Mouse (Mus musculus) liver, postnatal 0 days (tissue): ENCODE data around the gene Nog. TPM values are rescaled to one million over a fixed set of nuclear protein-coding genes. Genes with fewer than 3 reads are reported as not detected.
A peak's percentile ranks its signal among the peaks of the same experiment; 100 is the strongest.

Experiments used
- ATAC-seq: fragments of 200-750 bp; cut with Nextera tagmentation; 2 replicates; pipeline ENCODE4 v1.8.0; 2017; ENCODE audit warnings: mild to moderate bottlenecking, moderate library complexity
- DNase-seq: peaks from one replicate; pipeline ENCODE4 v3.0.0-alpha.2; 2016
- H3K27ac ChIP-seq: fragments of 300-500 bp; sonication (generic); 2 replicates; pipeline ENCODE4 v1.5.1; 2014; ENCODE audit warnings: antibody characterized with exemption, moderate library complexity, mild to moderate bottlenecking, low read depth
- H3K27me3 ChIP-seq: fragments of 300-500 bp; sonication (generic); 2 replicates; pipeline ENCODE4 v1.6.1; 2014; ENCODE audit warnings: low read length, control low read depth, mixed read lengths; ENCODE audit not compliant: insufficient read depth
- H3K36me3 ChIP-seq: fragments of 300-500 bp; sonication (generic); replicated peaks from 2 replicates; pipeline ENCODE4 v1.6.1; 2014; ENCODE audit warnings: mild to moderate bottlenecking, control low read depth, low read length, moderate library complexity, mixed read lengths; ENCODE audit not compliant: insufficient read depth
- H3K4me1 ChIP-seq: fragments of 300-500 bp; sonication (generic); 2 replicates; pipeline ENCODE4 v1.6.1; 2014; ENCODE audit warnings: antibody characterized with exemption, mild to moderate bottlenecking, control low read depth; ENCODE audit not compliant: insufficient read depth
- H3K4me2 ChIP-seq: fragments of 300-500 bp; sonication (generic); 2 replicates; pipeline ENCODE4 v1.6.1; 2014; ENCODE audit warnings: low read depth, mild to moderate bottlenecking, low read length, moderate library complexity, mixed read lengths
- H3K4me3 ChIP-seq: fragments of 300-500 bp; sonication (generic); 2 replicates; pipeline ENCODE4 v1.5.1; 2014; ENCODE audit warnings: low read depth, low read length
- H3K9ac ChIP-seq: fragments of 300-500 bp; sonication (generic); replicated peaks from 2 replicates; pipeline ENCODE4 v1.6.1; 2014; ENCODE audit warnings: mild to moderate bottlenecking, moderate library complexity
- H3K9me3 ChIP-seq: fragments of 300-500 bp; sonication (generic); 2 replicates; pipeline ENCODE4 v1.6.1; 2016; ENCODE audit warnings: mild to moderate bottlenecking, control low read depth, low read length, mixed read lengths
- CTCF ChIP-seq: sonication (generic); IDR thresholded peaks from 2 replicates; pipeline ENCODE4 v1.5.1; 2016; ENCODE audit warnings: antibody characterized with exemption, low read depth
- EP300 ChIP-seq: IDR thresholded peaks from 2 replicates; pipeline ENCODE4 v1.6.1; 2016; ENCODE audit warnings: antibody characterized with exemption, low read depth, mild to moderate bottlenecking
- WGBS: fragments of 180-500 bp; shearing (Covaris S2); extraction: QIAGEN DNeasy Blood & Tissue Kit; methylation state at CpG from one replicate; pipeline ENCODE4 v1.1.7; 2014; ENCODE audit not compliant: insufficient replicate concordance; 5-methylcytosine and 5-hydroxymethylcytosine counted together
- polyA plus RNA-seq: library from polyadenylated mRNA; unstranded; fragments of >200 nt; fragmentation: Nextera tagmentation; extraction: Ambion mirVana; gene quantifications from 2 replicates; pipeline ENCODE4 v1.2.1, GENCODE M21; 2015

Nog gene
- polyA plus RNA-seq = not detected in 2 replicates

- Histone ChIP-seq H3K4me2 (peak within 1 kb of the TSS; percentile 66), H3K27ac (no peak within 1 kb of the TSS), H3K9ac (no peak within 1 kb of the TSS), H3K4me1 (peaks cover 12% of the 10 kb centered on the region), H3K27me3 (peaks cover 72% of the 10 kb centered on the region), H3K36me3 (no peaks in the 10 kb centered on the region), H3K9me3 (no peaks in the 10 kb centered on the region), H3K4me3 (peak within 1 kb of the TSS; percentile 42)
- TF ChIP-seq EP300 (no peak), CTCF (no peak)
- WGBS = 3% methylated on average over 77 of the region's 97 CpGs
- ATAC-seq (no peak), DNase-seq (peak; percentile 29)
These were observed at the start of gene Nog for GRCm38 (mm10) chr11:89302056-89302815. Gene Nog (minus strand): TSS chr11:89302332.

GRCm38 (mm10) chr11:89340238-89340637, 38.1 kb upstream of the Nog start:
- Histone ChIP-seq H3K4me1 (no peaks in the 10 kb centered on the region), H3K9ac (no peak overlapping the region), H3K27ac (no peak overlapping the region), H3K4me2 (no peak overlapping the region), H3K27me3 (no peaks in the 10 kb centered on the region), H3K36me3 (no peaks in the 10 kb centered on the region), H3K4me3 (no peak overlapping the region), H3K9me3 (no peaks in the 10 kb centered on the region)
- DNase-seq = no peak
- no peak for ATAC-seq
- WGBS = 58% methylated on average over 12 of the region's 12 CpGs
- TF ChIP-seq EP300 (no peak), CTCF (no peak)

GRCm38 (mm10) chr11:89339783-89340182, 37.7 kb upstream of the Nog start:
- TF ChIP-seq CTCF = no peak
- no peak for TF ChIP-seq EP300
- Histone ChIP-seq H3K9ac (no peak overlapping the region), H3K36me3 (no peaks in the 10 kb centered on the region), H3K27ac (no peak overlapping the region), H3K9me3 (no peaks in the 10 kb centered on the region), H3K4me3 (no peak overlapping the region), H3K4me1 (no peaks in the 10 kb centered on the region), H3K27me3 (no peaks in the 10 kb centered on the region), H3K4me2 (no peak overlapping the region)
- ATAC-seq (no peak), DNase-seq (no peak)
- 80% methylated on average over 8 of the region's 8 CpGs for WGBS

GRCm38 (mm10) chr11:89337910-89338309, 35.8 kb upstream of the Nog start:
- no peaks in the 10 kb centered on the region for H3K27me3 ChIP-seq
- H3K36me3 ChIP-seq = no peaks in the 10 kb centered on the region
- no peak overlapping the region for H3K4me3 ChIP-seq
- no peak for TF ChIP-seq CTCF
- no peak; the same call in 1 of the 2 replicates for TF ChIP-seq EP300
- no peak overlapping the region for H3K27ac ChIP-seq
- no peak overlapping the region for H3K4me2 ChIP-seq
- H3K4me1 ChIP-seq = no peaks in the 10 kb centered on the region
- no peak for DNase-seq
- no peak overlapping the region for H3K9ac ChIP-seq
- no peaks in the 10 kb centered on the region for H3K9me3 ChIP-seq
- ATAC-seq = peak; percentile 29; the same call in 1 of the 2 replicates

GRCm38 (mm10) chr11:89327089-89327881, 25.2 kb upstream of the Nog start:
- Histone ChIP-seq H3K4me3 (no peak overlapping the region), H3K36me3 (no peaks in the 10 kb centered on the region), H3K4me1 (no peaks in the 10 kb centered on the region), H3K9me3 (no peaks in the 10 kb centered on the region), H3K4me2 (no peak overlapping the region), H3K9ac (no peak overlapping the region), H3K27ac (no peak overlapping the region), H3K27me3 (no peaks in the 10 kb centered on the region)
- WGBS = 39% methylated on average over 11 of the region's 11 CpGs
- no peak for ATAC-seq
- no peak for TF ChIP-seq EP300
- TF ChIP-seq CTCF = no peak
- DNase-seq = no peak

GRCm38 (mm10) chr11:89321775-89322174, 19.6 kb upstream of the Nog start:
- DNase-seq = no peak
- Histone ChIP-seq H3K4me2 (no peak overlapping the region), H3K36me3 (no peaks in the 10 kb centered on the region), H3K4me3 (no peak overlapping the region), H3K4me1 (no peaks in the 10 kb centered on the region), H3K9me3 (no peaks in the 10 kb centered on the region), H3K27me3 (no peaks in the 10 kb centered on the region), H3K9ac (no peak overlapping the region), H3K27ac (no peak overlapping the region)
- no peak for ATAC-seq
- 62% methylated on average over 2 of the region's 2 CpGs for WGBS
- no peak for TF ChIP-seq CTCF
- no peak for TF ChIP-seq EP300
